Mouse (Mus musculus) embryo, embryonic 11 days (tissue): ENCODE measurements around the gene Etl4.
"Not testable (repeated sequence)": the region's sequence is repeated elsewhere in the genome, so short reads cannot be mapped to it uniquely, and the experiment has no call there.

Experiments used
- DNase-seq: peaks from one replicate; pipeline ENCODE4 v3.0.0-alpha.2; 2015

The Etl4 gene

DNA sequence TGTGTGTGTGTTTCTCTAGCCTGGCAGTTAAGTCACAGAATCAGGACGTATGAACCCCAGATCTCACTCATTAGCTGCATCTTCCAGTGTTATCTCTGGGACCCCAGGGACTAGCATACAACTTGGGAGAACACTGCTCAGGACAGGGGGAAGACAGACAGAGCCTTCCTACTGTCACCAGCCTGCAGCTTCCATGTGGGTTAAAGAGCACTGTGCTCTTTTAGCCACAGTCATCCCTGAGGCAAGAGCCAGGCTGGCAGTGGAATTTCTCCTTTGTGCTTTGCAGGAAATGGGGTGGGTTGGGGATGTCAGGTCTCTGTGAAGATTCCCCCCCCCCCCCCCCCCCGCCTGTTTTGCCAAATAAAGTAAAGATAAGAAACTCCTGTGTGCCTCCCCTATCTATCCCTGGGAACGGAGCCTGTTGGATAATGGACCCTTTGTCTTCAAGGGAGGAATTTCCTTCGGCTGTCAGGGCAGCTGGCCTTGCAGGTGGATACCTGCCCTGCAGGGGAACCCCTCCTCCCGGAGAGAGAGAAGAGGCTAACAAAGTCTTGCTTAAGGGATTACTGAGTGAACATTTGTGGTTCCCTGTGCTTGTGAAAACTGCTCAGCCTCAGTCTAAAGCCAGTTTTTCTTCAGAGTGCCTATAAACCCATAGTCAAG, 755.9 kb downstream of the Etl4 start:
- no peak for DNase-seq

DNA sequence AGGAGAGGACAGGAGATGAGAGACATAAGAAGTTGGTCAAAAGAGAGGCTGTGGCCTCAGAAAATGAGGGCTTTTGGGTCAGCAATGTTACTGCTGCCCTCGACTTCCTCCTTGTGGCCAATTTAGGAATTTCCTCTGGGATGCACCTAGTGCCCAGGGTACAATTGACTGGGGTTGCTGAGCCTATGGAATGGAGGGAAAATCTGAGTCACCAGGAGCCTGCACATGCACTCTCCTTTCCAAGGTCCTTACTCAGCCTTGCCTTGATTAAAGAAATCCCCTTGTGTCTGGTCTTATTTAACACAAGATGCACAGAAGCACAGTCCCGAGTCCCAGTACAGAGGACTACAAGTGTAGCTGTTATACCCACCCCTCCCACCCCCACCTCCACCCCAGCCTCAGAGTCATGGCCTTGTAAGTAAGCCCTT, 756.5 kb downstream of the Etl4 start:
- DNase-seq: peak; percentile 81

DNA sequence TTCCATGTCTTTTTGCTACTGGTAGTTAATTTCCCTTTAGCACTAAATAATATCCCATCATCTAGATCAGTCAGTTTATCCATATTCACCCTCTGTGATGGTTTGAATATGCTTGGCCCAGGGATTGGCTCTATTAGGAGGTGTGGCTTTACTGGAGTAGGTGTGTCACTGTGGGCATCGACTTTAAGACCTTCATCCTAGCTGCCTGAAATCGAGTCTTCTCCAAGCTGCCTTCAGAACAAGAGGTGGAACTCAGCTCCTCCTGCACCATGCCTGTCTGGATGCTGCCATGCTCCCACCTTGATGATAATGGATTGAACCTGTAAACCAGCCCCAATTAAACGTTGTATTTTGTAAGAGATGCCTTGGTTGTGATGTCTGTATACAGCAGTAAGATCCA, 758.3 kb downstream of the Etl4 start:
- no peak for DNase-seq

DNA sequence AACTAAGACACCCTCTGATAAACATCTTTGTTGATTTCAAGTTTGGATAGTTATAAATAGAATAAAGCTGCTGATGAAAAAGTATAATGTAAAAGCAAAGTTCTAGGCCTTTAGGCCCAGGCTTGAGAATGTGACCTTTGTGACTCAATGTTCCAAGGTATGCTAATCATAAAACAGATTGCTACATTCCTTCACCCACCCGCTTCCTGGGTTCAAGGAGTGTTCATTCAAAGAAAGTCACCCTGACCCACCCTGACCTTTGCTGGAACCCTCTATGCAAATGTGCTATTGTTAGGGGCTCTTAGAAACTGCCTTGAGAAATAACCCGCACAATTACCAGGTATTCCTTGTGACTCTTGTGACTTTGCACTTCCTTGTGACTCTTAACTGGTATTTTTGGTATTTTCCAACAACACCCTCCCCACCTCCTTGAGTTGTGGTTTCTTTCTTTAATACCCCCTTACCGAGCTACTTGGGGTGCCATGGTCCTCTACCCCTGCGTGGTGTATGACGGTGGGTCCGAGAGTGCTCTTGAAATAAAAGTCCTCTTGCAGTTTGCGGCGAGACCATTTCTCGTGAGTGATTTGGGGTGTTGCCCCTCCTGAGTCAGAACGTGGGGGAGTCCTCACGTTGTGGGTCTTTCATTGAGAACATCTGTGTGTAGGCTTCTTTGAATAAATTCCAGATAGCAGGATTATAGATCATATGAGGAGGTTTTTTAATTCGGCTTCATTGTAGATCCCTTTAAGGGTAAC, 758.9 kb downstream of the Etl4 start:
- not testable (repeated sequence) for DNase-seq

DNA sequence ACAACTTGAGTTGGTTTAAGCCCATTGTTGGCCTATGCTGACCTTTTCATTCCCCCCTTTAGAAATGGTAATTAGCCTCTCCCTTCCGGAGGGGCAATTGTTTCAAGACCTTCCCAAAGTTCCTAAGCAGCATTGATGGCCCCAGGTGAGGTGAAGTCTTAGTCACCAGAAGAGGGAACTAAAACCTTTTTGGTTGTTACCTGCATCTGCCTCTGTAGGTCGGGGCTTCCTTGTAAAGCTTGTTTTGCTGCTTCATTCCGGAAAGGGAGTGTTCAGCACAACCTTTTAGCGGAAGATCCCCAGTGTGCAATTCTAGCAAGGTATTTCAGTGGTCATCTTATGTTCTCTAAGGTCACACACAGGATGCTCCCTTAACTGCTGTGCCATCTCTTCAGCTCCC, 759.8 kb downstream of the Etl4 start:
- DNase-seq: no peak

DNA sequence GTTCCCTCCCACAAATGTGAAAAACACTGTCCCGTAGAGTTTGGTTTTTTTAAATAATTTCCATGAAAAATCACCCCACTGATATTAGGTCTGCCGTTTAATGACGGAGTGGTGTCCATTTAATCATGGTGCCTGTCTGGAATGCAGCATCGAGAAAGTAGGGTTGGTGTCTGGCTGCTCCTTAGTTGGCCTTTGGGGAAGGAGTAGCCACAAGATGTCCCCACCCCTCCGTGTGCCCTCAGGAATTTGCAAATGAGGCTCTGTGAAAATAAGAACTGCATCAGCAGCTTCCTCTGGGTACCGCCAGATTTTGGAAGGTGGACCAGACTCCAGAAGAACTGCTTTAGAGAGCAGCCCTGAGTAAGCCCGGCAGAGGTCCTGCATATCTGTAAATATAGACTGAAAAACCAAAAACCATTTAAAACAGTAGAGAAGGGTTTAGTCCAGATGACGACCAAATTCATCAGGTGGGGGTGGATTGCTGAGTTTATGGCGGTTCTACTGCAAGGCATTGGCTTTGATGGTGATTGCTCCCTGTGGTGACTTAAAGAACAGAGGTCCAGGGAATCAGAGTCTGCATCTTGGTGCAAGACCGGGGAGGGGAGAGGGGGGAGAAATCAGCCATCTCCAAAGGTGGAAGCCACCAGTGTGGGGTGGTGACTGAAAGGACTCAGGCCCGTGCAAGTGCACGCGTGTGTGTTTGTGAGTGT, 762.1 kb downstream of the Etl4 start:
- DNase-seq: no peak

DNA sequence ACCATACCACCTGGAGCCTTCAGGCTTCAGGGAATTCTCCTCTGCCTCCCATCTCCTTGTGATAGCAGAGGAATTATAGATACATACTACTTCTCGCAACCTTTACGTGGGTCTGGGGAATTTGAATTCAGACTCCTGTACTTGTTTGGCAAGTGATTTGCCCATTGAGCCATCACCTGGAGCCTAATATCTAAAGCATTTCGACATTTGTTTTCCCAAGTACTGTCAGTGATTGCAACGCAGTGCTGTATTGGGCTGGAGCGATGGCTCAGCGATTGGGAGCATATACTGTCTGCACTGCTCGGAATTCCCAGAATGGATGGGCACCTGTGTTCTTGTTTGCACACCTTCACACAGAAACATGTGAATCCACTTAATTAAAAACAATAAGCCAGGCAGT, 762.7 kb downstream of the Etl4 start:
- DNase-seq: no peak

DNA sequence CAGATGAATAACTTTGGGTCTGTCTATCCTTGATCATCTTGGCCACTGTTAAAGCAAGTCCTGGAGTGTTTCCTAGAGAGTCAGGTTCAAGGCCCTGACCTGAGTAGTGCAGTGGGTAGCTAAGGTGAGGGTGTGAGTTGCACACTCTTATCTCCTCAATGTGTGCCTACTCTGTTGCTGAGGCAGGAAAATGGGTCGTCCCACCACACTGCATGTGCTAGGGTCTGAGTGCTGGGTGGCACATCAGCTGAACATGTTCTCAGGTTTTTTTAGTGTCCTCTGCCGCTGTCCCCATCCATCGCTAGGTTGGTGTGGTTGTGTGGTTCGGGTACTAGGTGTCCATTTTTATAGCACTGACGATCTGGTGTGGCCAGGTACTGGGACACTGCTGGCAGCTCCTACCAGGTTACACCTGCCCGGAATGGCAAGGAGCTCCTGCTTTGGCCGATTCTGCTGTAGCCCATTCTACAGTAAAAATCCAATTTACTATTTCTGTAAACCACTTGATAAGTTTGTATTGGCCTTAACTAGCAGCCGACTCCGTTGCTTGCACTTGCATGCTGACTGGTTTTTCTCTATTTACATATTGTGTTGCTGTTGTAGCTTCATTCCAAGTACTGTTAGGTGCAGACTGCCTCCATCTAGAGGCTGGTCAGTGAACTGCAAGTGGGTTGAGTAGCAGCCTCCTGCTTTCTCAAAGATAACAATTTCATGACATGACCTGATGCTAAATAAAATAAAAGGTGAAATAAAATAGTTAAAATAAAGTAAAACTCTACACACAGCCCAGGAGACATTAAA, 763.4 kb downstream of the Etl4 start:
- peak; percentile 65 for DNase-seq

DNA sequence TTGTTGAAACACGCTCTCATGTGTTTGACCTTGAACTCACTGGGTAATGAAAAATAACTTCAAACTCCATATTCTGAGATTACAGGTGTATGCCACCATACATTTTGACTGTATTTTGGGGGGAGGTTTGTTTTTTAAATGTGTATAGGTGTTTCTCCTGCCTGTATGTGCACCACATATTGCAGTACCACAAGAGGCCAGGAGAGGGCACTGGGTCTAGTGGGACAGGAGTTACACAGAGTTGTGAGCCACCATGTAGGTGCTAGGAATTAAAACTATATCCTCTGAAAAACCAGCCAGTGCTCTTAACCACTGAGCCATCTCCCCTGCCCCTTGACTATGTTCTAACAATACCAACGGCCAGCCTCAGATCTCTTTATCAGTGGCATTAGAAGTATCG, 766.8 kb downstream of the Etl4 start:
- DNase-seq: no peak

DNA sequence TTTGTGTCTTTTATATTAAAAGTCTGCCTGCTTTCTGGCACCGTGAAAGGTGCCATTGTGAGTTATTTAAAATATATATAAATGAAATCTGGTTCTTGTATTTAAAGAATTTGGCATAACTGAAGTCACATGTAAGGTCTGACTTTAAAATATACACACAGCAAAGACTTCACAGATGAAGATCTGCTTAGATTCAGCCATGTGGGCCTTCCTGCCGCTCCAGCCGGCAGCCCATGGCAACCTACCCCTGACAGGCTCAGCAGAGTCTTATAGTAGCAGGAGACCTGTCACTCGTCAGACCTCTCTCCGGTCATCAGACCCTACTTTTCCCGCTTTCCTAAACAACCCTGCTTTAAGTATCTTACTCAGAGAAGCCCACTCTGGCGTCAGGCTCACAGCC, 769.2 kb downstream of the Etl4 start:
- no peak for DNase-seq

DNA sequence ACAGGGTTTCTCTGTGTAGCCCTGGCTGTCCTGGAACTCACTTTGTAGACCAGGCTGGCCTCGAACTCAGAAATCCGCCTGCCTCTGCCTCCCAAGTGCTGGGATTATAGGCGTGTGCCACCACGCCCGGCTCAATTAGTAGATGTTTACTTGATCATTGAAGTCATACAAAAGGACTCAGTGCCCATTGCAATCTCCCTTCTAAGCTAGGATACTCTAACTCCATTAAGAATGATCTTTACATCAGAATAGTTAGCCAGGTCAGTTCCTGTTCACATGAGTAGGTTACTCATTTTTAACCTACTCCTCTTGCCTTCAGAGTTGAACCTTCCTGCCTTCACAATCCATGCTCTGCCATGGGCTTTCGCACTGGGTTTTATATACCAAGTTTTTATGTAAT, 772.6 kb downstream of the Etl4 start:
- not testable (repeated sequence) for DNase-seq

DNA sequence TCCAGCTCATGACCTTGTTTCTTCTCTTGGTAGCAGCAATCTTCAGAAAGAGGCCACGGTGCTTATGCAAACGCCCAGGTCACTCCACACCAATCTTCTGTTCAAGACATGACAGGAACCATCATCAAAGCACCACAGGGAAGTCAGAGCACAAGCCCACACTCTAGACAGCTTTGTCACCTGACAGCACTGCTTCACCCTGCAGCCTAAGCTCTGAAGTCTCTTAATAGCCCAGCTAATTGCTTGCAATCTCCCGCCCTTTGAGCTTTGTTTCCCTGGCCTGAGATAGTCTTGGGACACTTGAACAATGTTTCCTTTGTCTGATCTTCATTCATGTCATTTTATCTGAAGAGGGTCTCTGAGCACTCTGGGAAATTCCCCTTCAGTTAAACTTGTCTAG, 779.8 kb downstream of the Etl4 start:
- DNase-seq: no peak

DNA sequence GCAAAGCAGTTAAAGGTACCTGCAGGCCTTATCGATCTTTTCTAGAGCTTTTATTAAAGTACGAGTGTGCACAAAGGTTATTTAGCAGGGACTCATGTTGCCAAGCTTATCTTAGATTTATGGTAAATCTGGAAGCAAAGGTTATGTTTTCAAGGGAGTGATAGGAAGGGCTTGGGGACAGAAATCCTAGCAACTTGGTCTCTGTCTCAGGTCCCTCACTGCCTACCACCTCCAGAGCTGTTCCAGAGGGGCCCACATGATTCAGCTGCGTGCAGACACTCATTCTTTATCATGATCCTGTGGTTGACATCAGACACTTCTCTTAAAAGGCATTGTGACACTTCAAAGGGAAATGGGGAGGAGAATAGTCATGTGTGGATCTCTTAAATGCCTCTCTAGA, 783.3 kb downstream of the Etl4 start:
- no peak for DNase-seq

DNA sequence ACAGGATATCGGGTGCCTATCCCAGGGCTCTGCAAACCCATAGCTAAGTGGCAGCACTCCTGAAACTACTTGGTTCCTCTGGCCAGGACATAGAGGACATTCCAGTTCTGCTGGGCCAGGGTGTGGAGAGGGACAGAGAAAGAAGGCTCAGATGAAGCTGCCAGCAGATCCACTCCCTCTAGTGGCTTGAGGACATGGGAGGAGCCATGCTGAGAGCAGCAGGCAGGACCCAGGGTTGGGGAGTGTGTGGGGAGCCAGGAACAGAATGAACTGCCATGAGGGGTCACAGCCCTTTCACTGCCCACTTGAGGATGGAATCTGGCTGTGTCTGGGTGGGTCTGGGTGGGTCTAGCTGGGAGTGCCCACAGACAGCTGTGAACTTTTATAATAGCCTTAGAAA, 784.2 kb downstream of the Etl4 start:
- no peak for DNase-seq

DNA sequence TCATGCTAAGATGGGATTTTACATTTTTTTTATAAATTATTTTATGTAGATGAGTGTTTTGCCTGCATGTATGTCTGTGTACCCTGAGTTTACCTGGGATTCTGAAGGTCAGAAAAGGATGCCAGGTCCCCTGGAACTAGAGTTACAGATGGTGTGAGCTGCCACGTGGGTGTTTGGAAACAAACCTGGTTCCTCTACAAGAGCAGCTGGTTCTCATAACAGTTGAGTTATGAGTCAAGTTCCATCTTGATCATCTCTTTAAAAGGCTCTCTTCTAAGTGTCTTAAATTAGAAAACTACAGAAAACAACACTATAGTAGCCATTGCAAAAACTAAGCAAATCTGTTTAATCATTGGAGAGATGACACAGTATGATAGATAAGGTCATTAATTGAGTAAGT, 788.1 kb downstream of the Etl4 start:
- DNase-seq: no peak

DNA sequence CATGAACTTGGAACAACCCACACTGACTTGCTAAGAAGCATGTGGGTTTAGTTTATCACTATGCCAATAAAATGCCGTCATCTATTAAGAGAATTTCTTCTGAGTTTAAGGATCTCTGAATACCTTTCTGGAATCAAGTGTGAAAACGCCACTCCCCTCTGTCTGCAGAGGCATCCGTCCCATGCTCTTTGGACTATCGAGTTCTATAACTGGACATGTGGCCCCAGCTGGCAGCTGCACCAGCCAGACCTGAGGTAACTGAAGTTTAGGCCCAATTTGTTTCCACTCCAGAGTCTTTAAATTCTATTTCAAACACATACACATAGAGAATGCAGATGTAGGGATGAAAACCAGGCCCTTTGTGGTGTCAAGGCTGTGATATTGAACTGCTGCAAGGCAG, 795.5 kb downstream of the Etl4 start:
- DNase-seq: no peak

DNA sequence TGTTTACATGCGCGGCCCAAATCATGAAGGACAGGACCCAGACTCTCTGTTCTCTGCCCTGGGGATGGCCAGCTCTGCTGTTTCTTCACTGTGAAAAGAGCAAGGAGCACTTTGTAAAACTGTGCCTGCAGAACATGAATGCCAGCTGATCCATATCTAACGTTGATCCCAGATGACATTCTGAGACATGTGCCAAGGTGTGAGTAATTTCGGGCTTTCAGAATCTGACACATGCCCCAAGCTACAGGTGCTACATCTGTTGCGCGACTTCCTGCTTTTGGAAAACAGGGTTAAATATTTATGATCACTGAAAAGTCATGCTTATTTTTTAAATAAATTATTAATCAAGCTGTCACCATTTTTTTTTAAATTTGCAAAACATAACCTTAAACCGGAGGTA, 801.0 kb downstream of the Etl4 start:
- DNase-seq: no peak

DNA sequence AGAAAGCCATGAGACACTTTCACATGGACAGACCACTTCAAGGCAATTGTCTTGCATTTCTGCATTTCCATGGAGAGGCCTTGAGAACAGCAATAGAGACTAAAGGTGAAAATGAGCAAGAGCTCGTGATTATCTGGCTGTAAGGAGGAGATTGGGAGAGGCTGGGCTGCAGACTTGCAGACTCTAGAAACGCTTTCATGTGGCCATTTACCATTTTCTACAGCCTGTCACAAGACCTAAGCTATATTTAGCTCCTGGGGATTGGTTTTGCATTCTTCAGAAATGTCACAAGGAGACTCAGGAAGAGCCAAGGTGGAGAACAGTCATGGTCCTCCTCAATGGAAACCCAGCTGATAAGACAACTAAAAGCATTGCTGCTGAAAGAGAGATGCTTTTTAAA, 801.4 kb downstream of the Etl4 start:
- no peak for DNase-seq

DNA sequence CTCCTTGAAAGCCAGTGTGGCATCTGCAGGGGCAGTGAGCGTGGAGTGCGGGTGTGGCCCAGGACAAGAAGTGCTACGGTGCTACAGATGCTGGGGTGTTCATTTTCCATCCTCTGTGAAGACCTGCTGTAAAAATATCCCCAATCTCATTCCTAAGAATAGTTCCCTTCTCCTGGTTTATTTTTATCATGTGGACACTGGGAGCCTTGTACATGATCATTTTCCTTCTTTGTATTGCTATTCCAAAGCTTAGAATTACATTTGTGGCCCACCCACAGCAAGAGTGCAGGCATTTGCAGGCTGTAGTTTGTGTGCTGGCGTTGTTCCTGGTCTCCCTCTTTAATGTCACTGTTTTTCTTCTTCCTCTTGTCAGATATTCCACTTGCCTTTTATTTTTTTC, 809.5 kb downstream of the Etl4 start:
- DNase-seq: no peak

DNA sequence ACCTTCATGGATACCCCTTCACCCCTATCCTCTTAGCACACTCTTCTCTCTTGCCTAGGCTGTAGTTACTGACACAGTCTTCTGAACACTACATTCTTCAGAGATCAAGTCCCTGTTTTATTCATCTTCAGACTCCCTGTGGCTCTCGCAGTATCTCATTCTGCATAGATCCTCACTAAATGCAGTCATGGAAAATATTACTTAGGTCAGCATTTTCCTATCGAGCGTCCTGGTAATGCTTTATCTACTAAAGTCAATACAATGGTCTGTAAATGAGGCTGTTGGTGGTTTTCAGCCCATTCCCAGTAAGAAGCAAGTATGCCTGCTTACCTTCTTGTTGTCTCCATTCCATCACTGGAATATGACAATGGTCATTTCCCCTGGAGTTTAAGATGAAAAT, 811.5 kb downstream of the Etl4 start:
- DNase-seq: no peak

DNA sequence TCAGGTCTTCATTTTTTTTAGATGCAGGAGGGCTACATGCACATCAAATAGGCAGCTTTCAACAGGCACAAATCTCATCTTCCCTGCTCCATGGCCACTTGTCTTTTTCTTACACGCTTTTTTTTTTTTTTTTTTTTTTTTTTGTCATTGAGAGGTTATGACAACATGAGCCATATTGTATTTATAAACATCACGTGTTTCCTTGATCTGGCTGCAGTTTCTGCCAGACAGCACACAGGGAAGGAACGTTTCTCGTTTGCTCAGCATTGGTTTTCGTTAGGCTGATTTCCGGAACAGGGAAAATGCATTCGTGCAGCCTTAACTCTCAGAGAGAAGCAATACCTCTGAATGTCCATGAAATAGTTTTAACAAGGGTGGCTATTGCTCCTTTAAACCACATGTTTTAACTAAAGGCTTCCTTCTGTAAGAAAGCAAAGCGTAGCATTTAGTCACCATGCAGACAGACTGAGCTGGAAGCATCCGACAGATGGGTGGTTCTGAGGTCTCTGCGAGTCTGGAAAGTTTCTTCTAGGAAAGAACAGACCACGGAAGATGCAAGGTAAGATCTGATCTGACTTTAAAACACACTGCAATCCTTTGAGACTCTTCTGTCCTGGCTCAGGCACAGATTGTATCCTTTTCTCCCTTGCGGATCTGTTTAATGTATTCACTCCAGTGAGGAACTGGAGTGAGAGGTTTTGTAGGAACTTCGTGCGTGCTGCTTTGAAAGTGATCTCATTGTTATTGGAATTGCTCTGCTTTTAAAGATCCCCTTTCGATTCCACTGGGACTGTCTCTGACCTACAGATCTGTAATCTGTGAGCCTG, 812.8 kb downstream of the Etl4 start:
- peak; percentile 53 for DNase-seq

DNA sequence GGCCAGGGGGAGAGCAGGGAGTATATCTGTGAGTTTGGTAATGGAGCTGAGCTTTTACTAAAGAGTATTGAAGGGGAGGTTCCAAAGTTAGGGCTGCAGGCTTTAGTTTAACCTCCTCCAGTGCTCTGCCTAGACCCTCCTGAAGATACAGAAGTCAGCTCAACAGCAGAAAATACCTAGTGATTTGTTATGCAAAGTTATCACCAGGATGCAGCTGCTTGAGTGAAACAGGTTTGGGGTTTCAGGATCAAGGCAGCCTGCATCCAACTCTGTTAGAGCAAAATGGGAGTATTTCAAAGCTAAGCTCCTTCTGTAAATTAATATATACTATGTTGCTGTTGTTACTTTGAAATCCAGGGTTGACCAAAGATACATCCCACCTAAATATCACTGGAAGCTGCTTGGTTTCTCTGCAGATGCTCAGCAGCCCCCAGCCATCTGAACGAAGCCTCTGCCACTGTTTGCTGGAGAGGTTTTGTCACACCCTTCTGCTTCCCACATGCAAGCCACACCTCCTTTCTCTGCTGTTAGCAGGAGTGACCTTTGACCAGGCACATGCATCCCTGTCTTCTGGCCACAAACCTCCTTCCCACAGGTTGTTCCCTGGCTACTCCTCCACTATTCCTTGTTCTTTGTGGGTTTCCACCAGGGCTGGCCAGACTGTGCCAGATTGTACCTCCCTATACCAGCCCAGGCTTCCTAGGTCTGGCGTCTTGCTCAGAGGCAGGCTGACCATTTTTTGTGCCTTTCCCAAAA, 814.6 kb downstream of the Etl4 start:
- DNase-seq: no peak
